Mouse (Mus musculus): Measurements from ENCODE around the gene Asic2.

Asic2 gene

GRCm38 (mm10) chr11:81968401-81968881 is at the start of gene Asic2:
Gene Asic2, minus strand, starts transcription at chr11:81968457.
- DNase-seq, result no peak

- DNase-seq, result no peak
These were observed 48.0 kb upstream of the Asic2 start for GRCm38 (mm10) chr11:82016181-82016780.

GRCm38 (mm10) chr11:82015066-82015465 is 46.8 kb upstream of the Asic2 start:
- DNase-seq, result no peak

- no peak for DNase-seq
These were observed 45.5 kb upstream of the Asic2 start for GRCm38 (mm10) chr11:82013756-82014155.

GRCm38 (mm10) chr11:82011411-82012193 is 43.3 kb upstream of the Asic2 start:
- DNase-seq, result no peak

- no peak for DNase-seq
These were observed 41.9 kb upstream of the Asic2 start for GRCm38 (mm10) chr11:82010115-82010514.

GRCm38 (mm10) chr11:82006796-82007423 is 38.7 kb upstream of the Asic2 start:
- DNase-seq, result peak; percentile 24 to 44

- no peak for DNase-seq
These were observed 36.6 kb upstream of the Asic2 start for GRCm38 (mm10) chr11:82004810-82005209.

- DNase-seq, result no peak
These were observed 32.3 kb upstream of the Asic2 start for GRCm38 (mm10) chr11:82000581-82000980.

- no peak for DNase-seq
These were observed 31.2 kb upstream of the Asic2 start for GRCm38 (mm10) chr11:81999469-81999868.

- DNase-seq, result no peak
These were observed 30.4 kb upstream of the Asic2 start for GRCm38 (mm10) chr11:81998646-81999045.

- no peak for DNase-seq
These were observed 28.8 kb upstream of the Asic2 start for GRCm38 (mm10) chr11:81997085-81997484.

GRCm38 (mm10) chr11:81996172-81996841 is 28.1 kb upstream of the Asic2 start:
- DNase-seq, result peak; percentile 22 to 69

- peak in 1 of 2 experiments; percentile 27 for DNase-seq
These were observed 14.9 kb upstream of the Asic2 start for GRCm38 (mm10) chr11:81983146-81983545.

GRCm38 (mm10) chr11:81982191-81982590 is 13.9 kb upstream of the Asic2 start:
- no peak for DNase-seq

GRCm38 (mm10) chr11:81974577-81974976 is 6.3 kb upstream of the Asic2 start:
- no peak for DNase-seq

GRCm38 (mm10) chr11:81973699-81974098 is 5.4 kb upstream of the Asic2 start:
- no peak for DNase-seq

- no peak for DNase-seq
These were observed 3.8 kb upstream of the Asic2 start for GRCm38 (mm10) chr11:81972044-81972443.

GRCm38 (mm10) chr11:81966626-81967289 is 1.5 kb downstream of the Asic2 start:
- peak in 1 of 2 experiments; percentile 4 for DNase-seq

GRCm38 (mm10) chr11:81965653-81966625 is 2.3 kb downstream of the Asic2 start:
- no peak for DNase-seq

GRCm38 (mm10) chr11:81964561-81964960 is 3.7 kb downstream of the Asic2 start:
- DNase-seq, result no peak
